Mouse (Mus musculus): ENCODE data around the gene Ust. TPM values are rescaled to one million over a fixed set of nuclear protein-coding genes. Genes with fewer than 3 reads are reported as not detected.

Ust gene
- polyA plus RNA-seq, 1 experiment from 2014 or later, result 11.2 TPM

DNA sequence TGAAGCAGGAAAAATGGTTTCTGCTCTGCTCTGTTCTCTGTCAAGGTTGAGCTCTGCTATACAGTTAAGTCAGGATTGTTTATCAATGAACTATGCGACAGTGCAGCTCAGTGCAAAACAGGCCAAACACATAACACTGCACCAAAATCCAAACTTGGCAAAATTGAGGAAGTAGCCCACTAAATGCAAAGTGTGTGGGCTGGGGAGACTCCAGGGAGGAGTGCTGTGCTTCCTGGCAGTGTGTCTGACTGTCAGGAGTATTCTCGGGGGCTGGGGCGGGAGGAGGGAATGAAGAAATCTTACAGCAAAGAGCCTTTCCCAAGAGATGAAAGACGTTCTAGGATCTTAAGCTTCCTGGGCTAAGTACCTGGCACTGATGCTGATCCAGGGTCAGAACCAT is 165.1 kb downstream of the Ust start:
- WGBS, result 92% methylated on average over 4 of the region's 4 CpGs
- H3K27ac ChIP-seq (replicated peaks), result no peak overlapping the region
- H3K4me3 ChIP-seq (replicated peaks), result no peak overlapping the region
- no peaks in the 10 kb centered on the region for H3K4me1 ChIP-seq
- H3K9ac ChIP-seq (replicated peaks), result no peak overlapping the region
- no peaks in the 10 kb centered on the region for H3K9me3 ChIP-seq (replicated peaks)
- H3K36me3 ChIP-seq, result no peaks in the 10 kb centered on the region
- no peaks in the 10 kb centered on the region for H3K27me3 ChIP-seq (replicated peaks)
- no peak for ATAC-seq (ENCODE audit: low FRiP score)
- H3K4me2 ChIP-seq, result no peak overlapping the region

DNA sequence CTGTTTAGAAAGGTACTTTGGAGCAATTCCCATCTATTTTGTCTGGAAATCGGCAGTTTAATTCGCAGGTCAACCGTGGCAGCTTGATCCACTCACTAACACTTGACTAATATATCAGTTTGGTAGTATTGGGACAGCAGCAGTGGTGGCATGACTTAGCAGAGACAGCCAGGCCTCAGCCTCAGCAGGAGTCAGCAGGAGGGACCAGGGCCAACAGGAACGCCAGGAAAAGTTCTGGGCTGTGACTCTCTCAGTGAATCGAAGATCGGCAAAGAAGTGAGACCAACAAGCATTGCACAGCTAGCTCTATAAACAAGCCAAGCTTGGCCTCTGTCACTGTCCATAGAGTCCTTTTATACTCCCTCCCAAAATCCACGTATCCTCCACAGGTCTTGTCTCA is 168.0 kb downstream of the Ust start:
- Histone ChIP-seq H3K27ac (replicated peaks) (no peak overlapping the region), H3K36me3 (no peaks in the 10 kb centered on the region), H3K4me2 (no peak overlapping the region), H3K9me3 (replicated peaks) (no peaks in the 10 kb centered on the region), H3K4me3 (replicated peaks) (no peak overlapping the region), H3K4me1 (no peaks in the 10 kb centered on the region), H3K9ac (replicated peaks) (no peak overlapping the region), H3K27me3 (replicated peaks) (no peaks in the 10 kb centered on the region)
- ATAC-seq (ENCODE audit: low FRiP score), result no peak
- 91% methylated on average over 7 of the region's 7 CpGs for WGBS

DNA sequence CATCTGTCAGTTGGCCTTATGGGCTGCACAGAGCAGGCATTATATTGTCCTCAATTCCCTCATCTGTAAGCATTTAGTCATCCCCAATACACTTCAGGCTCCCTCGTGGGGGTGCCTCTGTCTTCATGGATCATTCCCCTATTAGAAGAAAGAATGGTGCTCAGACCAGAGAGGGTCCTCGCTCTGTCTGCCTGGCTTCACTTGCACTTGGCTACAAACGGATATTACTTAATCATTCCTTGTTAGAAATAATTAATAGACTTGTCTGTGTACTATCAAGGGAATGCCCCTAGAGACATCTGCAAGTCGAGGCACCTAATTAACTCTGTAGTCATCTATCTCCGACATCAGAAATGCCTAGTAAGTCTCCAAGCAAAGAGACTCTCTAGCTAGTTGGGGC is 171.1 kb downstream of the Ust start:
- H3K9ac ChIP-seq (replicated peaks), result no peak overlapping the region
- H3K36me3 ChIP-seq, result no peaks in the 10 kb centered on the region
- WGBS, result 30% methylated on average over 5 of the region's 5 CpGs
- H3K27ac ChIP-seq (replicated peaks), result no peak overlapping the region
- no peaks in the 10 kb centered on the region for H3K4me1 ChIP-seq
- H3K9me3 ChIP-seq (replicated peaks), result no peaks in the 10 kb centered on the region
- H3K4me3 ChIP-seq (replicated peaks), result no peak overlapping the region
- no peak overlapping the region for H3K4me2 ChIP-seq
- no peaks in the 10 kb centered on the region for H3K27me3 ChIP-seq (replicated peaks)
- no peak for ATAC-seq (ENCODE audit: low FRiP score)

DNA sequence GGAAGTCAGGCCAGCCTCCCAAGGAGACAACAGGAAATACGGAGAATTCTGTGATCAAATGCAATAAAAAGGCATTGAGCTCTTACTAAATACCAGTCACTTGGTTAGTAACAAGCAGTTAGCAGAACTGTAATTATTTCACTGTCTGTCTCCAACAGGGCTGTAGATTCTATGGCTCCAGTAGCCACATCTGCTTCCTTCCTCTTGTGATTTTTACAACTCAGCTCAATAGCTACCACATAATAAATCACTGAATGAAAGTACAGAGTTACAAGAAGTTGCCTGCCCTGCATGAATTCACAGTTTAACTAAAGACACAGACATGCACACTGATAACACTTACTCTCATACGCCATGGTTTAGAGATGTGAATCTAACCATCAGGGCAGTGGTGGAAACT is 176.1 kb downstream of the Ust start:
- no peak for ATAC-seq (ENCODE audit: low FRiP score)
- no peaks in the 10 kb centered on the region for H3K27me3 ChIP-seq (replicated peaks)
- 47% methylated on average over 2 of the region's 2 CpGs for WGBS

DNA sequence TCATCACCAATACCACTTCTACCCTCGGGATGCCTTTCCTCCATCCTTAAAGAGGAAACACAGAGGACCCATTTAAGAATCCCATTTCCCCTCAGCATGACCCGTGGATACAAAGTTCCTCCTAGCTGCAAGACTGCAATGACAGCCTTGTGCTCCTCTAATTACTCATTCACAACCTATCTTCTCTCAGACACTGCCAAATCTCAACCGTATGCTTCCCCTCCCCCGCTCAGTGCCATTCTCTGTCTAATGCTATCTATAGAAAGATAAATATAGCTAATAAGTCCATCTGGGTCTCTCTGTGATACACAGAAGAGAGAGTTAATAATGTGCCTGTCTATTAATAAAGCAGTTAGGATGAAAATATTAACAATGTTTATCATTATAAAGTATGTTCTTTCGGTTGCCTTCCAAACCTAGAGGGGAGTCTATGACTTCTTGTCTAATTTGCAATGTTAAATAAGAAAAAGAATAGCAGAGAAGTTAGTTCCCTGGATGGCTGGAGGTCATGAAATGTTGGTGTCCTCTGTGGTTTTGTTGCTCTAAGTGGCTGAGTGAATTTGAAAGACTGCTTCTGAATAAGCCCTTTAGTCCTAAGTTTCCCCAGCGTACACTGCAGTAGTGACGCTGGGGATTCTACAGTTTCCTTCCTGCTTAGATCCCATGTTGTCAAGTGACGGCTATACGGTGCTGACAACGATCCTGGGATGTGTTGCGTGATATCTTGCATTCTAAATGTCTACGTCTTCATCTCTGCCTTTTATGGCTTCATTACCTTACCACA is 178.8 kb downstream of the Ust start:
- Histone ChIP-seq H3K9me3 (replicated peaks) (no peaks in the 10 kb centered on the region), H3K9ac (replicated peaks) (no peak overlapping the region), H3K27me3 (replicated peaks) (no peaks in the 10 kb centered on the region), H3K36me3 (no peaks in the 10 kb centered on the region), H3K4me2 (no peak overlapping the region), H3K4me1 (peaks cover 2% of the 10 kb centered on the region; the same call in 1 of the 2 replicates), H3K27ac (replicated peaks) (no peak overlapping the region), H3K4me3 (replicated peaks) (no peak overlapping the region)
- WGBS, result 58% methylated on average over 12 of the region's 12 CpGs
- ATAC-seq (ENCODE audit: low FRiP score), result 0 out of 2 replicates have a peak, but pooled peaks have one; percentile 55

More for the DNA sequence above, 176.1 kb downstream of the Ust start:
- Histone ChIP-seq H3K36me3 (no peaks in the 10 kb centered on the region), H3K4me3 (replicated peaks) (no peak overlapping the region), H3K9ac (replicated peaks) (no peak overlapping the region), H3K27ac (replicated peaks) (no peak overlapping the region), H3K4me2 (no peak overlapping the region), H3K9me3 (replicated peaks) (no peaks in the 10 kb centered on the region), H3K4me1 (peaks cover 2% of the 10 kb centered on the region; the same call in 1 of the 2 replicates)

DNA sequence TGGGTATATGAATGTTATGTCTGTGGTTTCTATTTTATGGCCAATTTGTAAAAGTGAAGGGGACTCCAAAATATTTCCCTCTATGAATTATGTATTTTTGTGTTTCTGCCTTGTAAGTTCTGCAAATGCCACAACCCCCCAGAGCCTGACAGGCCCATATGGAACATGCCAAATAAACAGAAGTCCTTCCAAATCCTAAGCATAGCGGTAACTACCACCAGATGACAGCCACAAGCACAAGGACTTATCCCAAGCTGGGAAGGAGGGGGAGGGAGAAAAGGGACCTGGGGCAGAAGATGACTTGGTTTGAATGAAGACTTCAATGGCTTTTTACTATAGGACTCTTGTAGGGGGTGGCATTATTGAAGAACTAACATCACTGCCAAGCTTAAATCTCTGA is 182.0 kb downstream of the Ust start:
- no peaks in the 10 kb centered on the region for H3K27me3 ChIP-seq (replicated peaks)
- WGBS, result 86% methylated on average over 1 of the region's 1 CpGs
- H3K4me2 ChIP-seq, result no peak overlapping the region
- H3K9ac ChIP-seq (replicated peaks), result no peak overlapping the region
- H3K36me3 ChIP-seq, result no peaks in the 10 kb centered on the region
- H3K4me3 ChIP-seq (replicated peaks), result no peak overlapping the region
- H3K4me1 ChIP-seq, result peaks cover 2% of the 10 kb centered on the region; the same call in 1 of the 2 replicates
- ATAC-seq (ENCODE audit: low FRiP score), result no peak
- H3K9me3 ChIP-seq (replicated peaks), result no peaks in the 10 kb centered on the region
- no peak overlapping the region for H3K27ac ChIP-seq (replicated peaks)

DNA sequence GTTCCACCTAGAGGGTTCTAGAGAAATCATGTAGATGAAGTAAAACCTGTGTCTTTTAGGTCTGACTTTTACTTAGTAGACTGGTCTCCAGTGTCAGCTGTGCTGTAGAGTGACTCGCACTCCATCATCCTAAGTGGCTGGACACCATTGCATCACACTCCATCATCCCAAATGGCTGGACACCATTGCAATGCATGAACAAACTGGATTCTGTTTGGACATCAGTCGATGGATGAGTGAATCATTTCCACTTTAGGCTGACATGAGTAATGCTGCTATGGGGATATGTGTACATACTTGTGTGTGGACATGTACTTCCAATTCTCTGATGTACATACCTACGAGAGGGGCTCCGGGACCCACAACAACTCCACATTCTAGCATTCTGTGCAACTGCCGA is 187.7 kb downstream of the Ust start:
- Histone ChIP-seq H3K9ac (replicated peaks) (no peak overlapping the region), H3K4me1 (no peaks in the 10 kb centered on the region), H3K4me2 (no peak overlapping the region), H3K9me3 (replicated peaks) (no peaks in the 10 kb centered on the region), H3K27ac (replicated peaks) (no peak overlapping the region), H3K36me3 (no peaks in the 10 kb centered on the region), H3K4me3 (replicated peaks) (no peak overlapping the region), H3K27me3 (replicated peaks) (no peaks in the 10 kb centered on the region)
- ATAC-seq (ENCODE audit: low FRiP score), result no peak
- 86% methylated on average over 5 of the region's 5 CpGs for WGBS

DNA sequence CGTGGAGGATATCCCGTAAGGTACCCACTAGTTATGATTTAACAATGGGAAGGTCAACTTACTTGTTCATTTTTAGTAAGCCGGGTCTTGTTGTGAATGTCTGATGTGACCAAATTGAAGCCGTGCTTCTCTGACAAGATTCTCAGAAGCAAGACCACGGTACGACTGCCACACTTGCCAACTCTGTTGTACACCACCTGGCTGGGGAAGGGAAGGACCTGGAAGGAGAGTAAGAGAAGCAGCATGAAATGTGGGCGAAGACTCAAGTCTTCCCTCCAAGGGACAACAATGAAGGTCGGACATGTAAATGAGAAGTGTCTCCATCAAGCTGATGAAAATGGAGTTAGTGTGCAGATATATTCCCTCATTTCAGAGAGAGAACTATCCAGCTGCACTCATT is 188.6 kb downstream of the Ust start:
- no peak for ATAC-seq (ENCODE audit: low FRiP score)
- Histone ChIP-seq H3K4me3 (replicated peaks) (no peak overlapping the region), H3K27me3 (replicated peaks) (no peaks in the 10 kb centered on the region), H3K9ac (replicated peaks) (no peak overlapping the region), H3K36me3 (no peaks in the 10 kb centered on the region), H3K4me1 (no peaks in the 10 kb centered on the region), H3K9me3 (replicated peaks) (no peaks in the 10 kb centered on the region), H3K4me2 (no peak overlapping the region), H3K27ac (replicated peaks) (no peak overlapping the region)
- WGBS, result 93% methylated on average over 8 of the region's 8 CpGs

DNA sequence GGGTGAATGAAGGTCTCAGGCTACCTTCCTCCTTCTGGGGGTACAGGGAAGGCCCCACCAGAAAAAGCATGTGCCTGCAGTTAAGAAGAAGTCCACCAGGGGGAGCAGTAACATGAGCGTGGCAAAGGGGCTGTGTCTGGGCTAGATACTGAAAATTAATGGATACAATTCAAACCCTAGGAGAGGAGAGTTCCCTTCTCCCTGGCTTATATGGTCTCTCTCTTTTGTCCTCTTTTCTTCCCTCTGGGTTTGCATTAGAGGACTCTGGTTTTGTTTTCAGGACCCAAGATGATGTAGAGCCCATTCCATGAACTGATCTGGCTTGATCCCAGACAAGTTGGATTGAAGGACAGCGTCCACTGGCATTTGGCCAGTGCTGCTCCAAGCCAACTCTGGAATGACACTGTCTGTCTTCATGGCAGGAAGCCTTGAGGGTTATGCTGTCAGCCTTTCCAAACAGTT is 195.3 kb downstream of the Ust start:
- Histone ChIP-seq H3K4me1 (no peaks in the 10 kb centered on the region; the same call in 1 of the 2 replicates), H3K27me3 (replicated peaks) (no peaks in the 10 kb centered on the region), H3K4me2 (no peak overlapping the region), H3K4me3 (replicated peaks) (no peak overlapping the region), H3K9ac (replicated peaks) (no peak overlapping the region), H3K27ac (replicated peaks) (no peak overlapping the region), H3K36me3 (no peaks in the 10 kb centered on the region), H3K9me3 (replicated peaks) (no peaks in the 10 kb centered on the region)
- peak; percentile 59; the same call in 1 of the 2 replicates for ATAC-seq (ENCODE audit: low FRiP score)
- WGBS, result 36% methylated on average over 2 of the region's 2 CpGs

DNA sequence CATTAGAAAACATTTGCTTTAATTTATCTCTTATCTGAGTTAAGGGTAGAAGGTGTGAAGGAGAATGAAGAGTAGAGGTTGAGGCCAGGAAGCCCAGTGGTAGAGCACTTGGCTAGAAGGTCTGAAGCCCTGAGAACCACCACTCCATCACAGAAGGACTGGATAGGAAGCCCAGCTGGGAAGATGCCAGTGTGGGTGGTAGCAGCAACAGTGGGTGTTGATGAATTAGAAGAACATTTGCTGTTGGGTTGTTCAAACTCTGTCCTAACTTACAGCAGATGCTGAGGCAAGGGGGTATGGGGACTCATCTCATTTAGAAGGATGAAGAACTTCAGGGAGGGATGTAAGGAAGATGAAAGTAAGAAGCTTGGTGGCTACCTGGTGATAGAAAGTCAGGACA is 197.9 kb downstream of the Ust start:
- H3K4me2 ChIP-seq, result no peak overlapping the region
- no peaks in the 10 kb centered on the region for H3K36me3 ChIP-seq
- no peaks in the 10 kb centered on the region for H3K9me3 ChIP-seq (replicated peaks)
- ATAC-seq (ENCODE audit: low FRiP score), result no peak
- no peaks in the 10 kb centered on the region; the same call in 1 of the 2 replicates for H3K4me1 ChIP-seq
- no peak overlapping the region for H3K27ac ChIP-seq (replicated peaks)
- H3K27me3 ChIP-seq (replicated peaks), result no peaks in the 10 kb centered on the region
- no peak overlapping the region for H3K9ac ChIP-seq (replicated peaks)
- H3K4me3 ChIP-seq (replicated peaks), result no peak overlapping the region

DNA sequence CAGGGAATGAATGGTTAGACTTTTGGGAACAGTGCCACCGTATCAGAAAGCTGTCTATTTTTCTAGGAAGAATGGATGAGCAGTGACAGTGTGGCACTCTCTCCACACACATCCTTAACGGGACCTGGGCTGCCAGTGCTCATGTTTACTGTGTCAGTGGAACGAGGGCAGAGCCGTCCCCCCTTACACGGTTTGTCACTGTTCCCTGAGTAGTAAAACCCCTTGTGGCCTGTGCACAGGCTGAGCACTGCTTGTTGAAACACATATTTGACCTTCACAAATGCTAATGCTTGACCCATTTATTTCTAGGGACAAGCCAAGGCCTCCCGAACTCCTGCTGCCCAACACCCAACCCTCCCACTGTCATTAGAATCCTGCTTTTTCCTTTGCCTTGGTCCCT is 209.2 kb downstream of the Ust start:
- no peak overlapping the region for H3K27ac ChIP-seq (replicated peaks)
- H3K36me3 ChIP-seq, result no peaks in the 10 kb centered on the region
- ATAC-seq (ENCODE audit: low FRiP score), result no peak
- H3K4me2 ChIP-seq, result no peak overlapping the region
- no peak overlapping the region for H3K4me3 ChIP-seq (replicated peaks)
- no peaks in the 10 kb centered on the region for H3K9me3 ChIP-seq (replicated peaks)
- 0 out of 2 replicates have a peak, but pooled peaks cover 5% of the 10 kb centered on the region for H3K4me1 ChIP-seq
- WGBS, result 61% methylated on average over 6 of the region's 6 CpGs
- H3K9ac ChIP-seq (replicated peaks), result no peak overlapping the region
- no peaks in the 10 kb centered on the region for H3K27me3 ChIP-seq (replicated peaks)

DNA sequence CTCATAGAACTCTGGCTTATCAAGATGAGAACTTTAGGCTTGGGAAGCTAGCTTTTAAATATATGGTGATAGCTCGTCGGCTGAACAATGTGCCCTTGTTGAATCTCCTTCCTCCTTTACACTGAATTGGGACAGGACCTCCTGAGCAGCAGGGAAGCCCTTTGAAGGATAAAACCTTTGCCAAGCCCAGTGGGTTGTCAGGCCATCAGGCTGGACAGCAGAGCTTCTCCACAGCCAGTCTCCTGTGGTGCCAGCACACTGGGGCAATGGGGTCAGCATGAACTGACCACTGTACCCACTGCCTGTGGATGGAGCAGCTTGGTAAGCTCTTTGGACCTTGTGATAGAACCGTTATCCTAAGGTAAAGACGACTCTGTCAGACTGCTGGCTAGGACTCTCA is 214.4 kb downstream of the Ust start:
- no peak overlapping the region for H3K27ac ChIP-seq (replicated peaks)
- no peaks in the 10 kb centered on the region for H3K9me3 ChIP-seq (replicated peaks)
- H3K27me3 ChIP-seq (replicated peaks), result no peaks in the 10 kb centered on the region

More for the DNA sequence above, 214.4 kb downstream of the Ust start:
- WGBS, result 76% methylated on average over 4 of the region's 4 CpGs
- no peak for ATAC-seq (ENCODE audit: low FRiP score)
- no peaks in the 10 kb centered on the region for H3K36me3 ChIP-seq
- no peak overlapping the region for H3K9ac ChIP-seq (replicated peaks)
- no peak overlapping the region for H3K4me2 ChIP-seq
- H3K4me1 ChIP-seq, result 0 out of 2 replicates have a peak, but pooled peaks cover 5% of the 10 kb centered on the region
- no peak overlapping the region for H3K4me3 ChIP-seq (replicated peaks)
